Mouse (Mus musculus) brain, embryonic 14.5 days (tissue): Measurements from ENCODE around the gene Impdh1.

ENCODE experiments used
- CTCF ChIP-seq: fragments of 200-500 bp; IDR thresholded peaks from 2 replicates; pipeline ENCODE4 v1.5.1; 2012; ENCODE audit warnings: inconsistent platforms, mild to moderate bottlenecking, moderate library complexity, borderline replicate concordance; ENCODE audit not compliant: insufficient read depth, insufficient read length; ENCODE audit errors: extremely low read depth
- POLR2A ChIP-seq: fragments of 200-500 bp; IDR thresholded peaks from 2 replicates; pipeline ENCODE4 v1.6.1; 2012; ENCODE audit warnings: mild to moderate bottlenecking, inconsistent platforms, borderline replicate concordance; ENCODE audit not compliant: poor library complexity, insufficient read depth, insufficient read length, severe bottlenecking; ENCODE audit errors: extremely low read depth

DNA sequence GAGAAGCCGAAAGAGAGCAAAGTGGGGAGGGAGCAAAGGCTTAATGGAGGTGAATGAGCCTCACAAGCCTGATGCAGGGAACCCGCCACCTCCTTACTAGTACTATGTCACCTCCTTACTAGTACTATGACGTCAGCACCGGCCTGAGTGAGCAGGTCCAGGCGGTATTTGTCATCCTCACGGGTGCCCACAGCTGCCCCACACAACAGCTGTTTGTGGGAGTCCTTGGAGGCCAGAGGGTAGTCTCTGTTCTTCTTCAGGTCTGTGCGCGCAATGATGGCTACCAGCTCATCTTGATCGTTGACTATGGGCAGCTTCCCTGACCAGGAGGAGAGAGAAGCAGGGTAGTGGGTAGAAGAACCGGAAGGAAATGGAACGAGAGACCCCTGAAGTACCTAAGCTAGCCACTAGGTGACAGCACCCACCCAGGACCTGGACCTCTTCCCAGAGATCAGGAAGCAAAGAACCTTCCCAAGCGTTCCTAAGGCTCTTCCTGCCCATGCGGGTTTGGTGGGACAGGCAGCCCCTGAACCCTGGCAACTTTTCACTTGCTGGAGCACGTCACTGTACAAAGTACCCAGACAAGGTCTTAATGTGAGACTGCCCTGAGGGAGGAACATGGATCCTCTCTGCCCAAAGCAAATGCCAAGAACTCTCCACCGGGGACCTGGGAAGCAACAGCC lies 11.1 kb downstream of the Impdh1 start:
- no peak for TF ChIP-seq POLR2A
- peak; percentile 94 for TF ChIP-seq CTCF
